Mouse (Mus musculus) right cerebral cortex, adult 18-20 months (tissue): ENCODE data around the gene Taar7a.

ENCODE experiments used
- DNase-seq: peaks from one replicate; pipeline ENCODE4 v3.0.0; 2022; ENCODE audit warnings: mixed read lengths

The Taar7a gene

DNA sequence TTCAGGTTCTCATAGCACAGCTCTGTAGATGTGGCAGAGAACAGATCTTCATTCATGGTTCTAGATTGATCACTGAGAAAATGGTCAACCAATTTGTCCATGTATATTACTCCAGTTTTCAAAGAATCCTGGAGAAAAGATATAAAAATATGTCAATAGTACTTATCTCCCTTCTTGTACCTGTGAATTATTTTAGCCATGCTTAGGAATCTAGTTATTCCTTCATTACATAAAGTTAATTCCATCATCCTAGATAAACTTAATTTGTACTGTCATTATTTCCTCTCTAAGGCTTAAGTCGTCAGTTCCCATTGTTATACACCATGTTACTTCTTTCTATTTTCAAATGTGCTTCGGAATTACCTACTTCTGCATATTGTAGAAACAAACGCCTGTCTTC, at the start of gene Taar7a:
Gene Taar7a, minus strand, starts transcription at position 101 of the 400 bp plus-strand sequence.
- DNase-seq, result no peak

- no peak for DNase-seq
These were observed 47.0 kb upstream of the Taar7a start for GRCm38 (mm10) chr10:24040120-24040869.

GRCm38 (mm10) chr10:24037314-24037713, 44.0 kb upstream of the Taar7a start, which contains the start of gene Taar7e:
Gene Taar7e, plus strand, starts transcription at chr10:24037614.
- DNase-seq, result no peak

DNA sequence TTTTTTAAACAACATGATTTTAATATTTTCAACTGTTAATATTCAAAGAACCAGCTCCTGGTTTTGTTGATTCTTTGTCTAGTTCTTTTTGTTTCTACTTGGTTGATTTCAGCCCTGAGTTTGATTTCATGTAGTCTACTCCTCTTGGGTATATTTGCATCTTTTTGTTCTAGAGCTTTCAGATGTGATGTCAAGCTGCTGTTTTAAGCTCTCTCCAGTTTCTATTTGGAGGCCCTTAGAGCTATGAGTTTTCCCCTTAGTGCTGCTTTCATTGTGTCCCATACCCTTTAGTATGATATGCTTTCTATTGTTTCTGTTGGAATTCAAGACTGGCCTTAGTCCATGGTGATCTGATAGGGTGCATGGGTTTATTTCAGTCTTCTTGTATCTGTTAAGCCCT, 38.1 kb upstream of the Taar7a start:
- no peak for DNase-seq

GRCm38 (mm10) chr10:24026922-24027321, 33.6 kb upstream of the Taar7a start, which contains the start of gene Taar7d:
Gene Taar7d, plus strand, starts transcription at chr10:24027222.
- DNase-seq, result no peak

- DNase-seq, result no peak
These were observed 14.9 kb upstream of the Taar7a start for GRCm38 (mm10) chr10:24008143-24008542.

GRCm38 (mm10) chr10:24007034-24007433, 13.8 kb upstream of the Taar7a start:
- DNase-seq, result no peak

GRCm38 (mm10) chr10:24006442-24006841, 13.2 kb upstream of the Taar7a start:
- no peak for DNase-seq

- DNase-seq, result no peak
These were observed 6.4 kb upstream of the Taar7a start, which contains the start of gene Taar7b for GRCm38 (mm10) chr10:23999639-24000038. Gene Taar7b, plus strand, starts transcription at chr10:23999939.

DNA sequence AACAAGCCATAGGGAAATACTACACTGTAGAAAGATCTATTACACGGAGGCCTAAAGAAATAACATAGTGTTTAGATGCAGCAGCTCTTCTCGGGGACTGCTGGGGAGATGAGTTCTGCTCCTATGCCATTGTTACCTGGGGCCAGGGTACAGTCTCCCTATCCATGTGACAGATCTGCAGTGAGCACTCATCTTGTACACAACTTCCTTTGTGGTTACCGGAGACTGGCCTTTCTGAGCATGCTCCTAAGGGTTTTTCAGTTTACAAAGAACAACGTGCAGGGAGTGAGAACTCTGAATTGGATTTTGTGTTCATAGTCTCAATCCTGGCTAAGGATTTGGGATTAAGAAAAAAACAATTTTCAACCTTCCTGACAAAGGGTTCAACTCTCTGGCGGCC, 6.9 kb downstream of the Taar7a start:
- no peak for DNase-seq

- no peak for DNase-seq
These were observed 7.7 kb downstream of the Taar7a start, which contains the start of gene Taar6 for GRCm38 (mm10) chr10:23985546-23985945. Gene Taar6, minus strand, starts transcription at chr10:23985646.

- DNase-seq, result peak; percentile 71
These were observed 14.2 kb downstream of the Taar7a start for GRCm38 (mm10) chr10:23978901-23979705.

DNA sequence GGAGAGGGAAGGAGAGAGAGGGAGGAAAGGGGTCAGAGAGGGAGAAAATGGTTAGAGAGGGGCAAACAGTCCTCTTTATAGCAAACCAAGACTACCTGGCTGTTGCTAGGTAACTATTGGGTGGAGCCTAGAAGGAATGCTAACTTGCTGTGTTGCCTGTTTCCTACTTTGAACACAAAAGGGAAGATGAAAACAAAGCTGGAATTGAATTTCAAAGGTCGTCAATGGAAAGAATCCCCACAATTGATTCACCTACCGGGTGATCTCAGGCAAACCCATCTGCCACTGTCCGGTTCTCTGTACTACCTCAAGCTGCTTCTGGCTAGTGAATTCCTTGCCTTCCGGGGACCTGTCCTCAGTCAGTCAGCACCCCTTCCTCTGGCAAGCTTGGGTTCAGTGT, 15.3 kb downstream of the Taar7a start:
- DNase-seq, result no peak

DNA sequence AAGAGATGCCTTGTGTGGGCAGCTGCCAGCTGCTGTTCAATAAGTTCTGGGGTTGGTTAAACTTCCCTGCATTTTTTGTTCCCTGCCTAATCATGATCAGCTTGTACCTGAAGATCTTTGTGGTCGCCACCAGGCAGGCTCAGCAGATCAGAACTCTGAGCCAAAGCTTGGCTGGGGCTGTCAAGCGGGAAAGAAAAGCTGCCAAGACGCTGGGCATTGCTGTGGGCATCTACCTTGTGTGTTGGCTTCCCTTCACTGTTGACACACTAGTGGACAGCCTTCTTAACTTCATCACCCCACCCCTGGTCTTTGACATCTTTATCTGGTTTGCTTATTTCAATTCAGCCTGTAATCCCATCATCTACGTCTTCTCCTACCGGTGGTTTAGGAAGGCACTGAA, 22.0 kb downstream of the Taar7a start:
- DNase-seq, result no peak

GRCm38 (mm10) chr10:23970656-23971165, 22.6 kb downstream of the Taar7a start, which contains the start of gene Taar5:
Gene Taar5, plus strand, starts transcription at chr10:23970706.
- DNase-seq, result no peak

GRCm38 (mm10) chr10:23964921-23965610, 28.2 kb downstream of the Taar7a start:
- no peak for DNase-seq

GRCm38 (mm10) chr10:23963444-23963843, 29.8 kb downstream of the Taar7a start:
- no peak for DNase-seq

GRCm38 (mm10) chr10:23960444-23960915, 32.8 kb downstream of the Taar7a start, which contains the start of gene Taar4:
Gene Taar4, plus strand, starts transcription at chr10:23960494.
- no peak for DNase-seq

DNA sequence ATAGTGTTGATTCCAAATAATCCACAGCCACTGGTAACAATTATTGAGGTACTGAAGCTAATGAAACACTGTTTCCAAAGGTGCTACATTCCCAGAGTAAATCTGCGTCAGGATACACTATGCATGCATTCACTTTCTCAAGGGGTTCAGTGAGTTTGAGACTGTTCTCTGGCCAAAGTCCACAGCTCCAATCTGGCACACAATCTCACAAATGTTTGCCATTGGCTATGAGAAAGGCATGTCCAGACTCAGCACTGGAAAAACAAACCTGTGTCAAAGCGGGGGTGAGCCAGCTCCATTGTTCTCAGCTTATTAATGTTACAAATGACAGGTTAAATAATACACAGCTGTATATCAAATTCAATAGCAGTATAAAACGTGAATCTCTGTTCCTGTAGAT, 34.2 kb downstream of the Taar7a start:
- no peak for DNase-seq

DNA sequence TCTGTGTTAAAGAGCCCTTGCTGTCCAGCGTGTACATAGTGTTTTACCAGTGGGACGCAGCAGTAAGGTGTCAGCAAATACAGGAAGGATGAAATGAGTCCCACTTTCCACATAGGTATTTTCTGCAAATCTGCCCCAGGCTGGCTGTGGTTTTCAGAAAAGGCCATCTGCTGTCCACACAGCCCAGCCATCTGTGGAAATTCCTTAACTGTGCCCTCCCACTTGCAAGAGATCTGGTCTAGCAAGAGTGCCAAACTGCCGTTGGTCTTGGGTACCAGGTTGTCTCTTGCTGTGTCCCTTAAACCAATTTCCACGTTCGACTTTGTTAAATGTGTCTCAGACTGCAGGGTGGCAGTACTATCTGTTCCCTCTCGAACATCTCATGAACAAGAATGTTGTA, 41.6 kb downstream of the Taar7a start:
- DNase-seq, result no peak

- no peak for DNase-seq
These were observed 43.7 kb downstream of the Taar7a start, which contains the start of gene Taar3 for GRCm38 (mm10) chr10:23949508-23950005. Gene Taar3, plus strand, starts transcription at chr10:23949558.

GRCm38 (mm10) chr10:23948026-23948425, 45.3 kb downstream of the Taar7a start:
- DNase-seq, result no peak
